Mouse (Mus musculus) spleen, adult 12 weeks (tissue): ENCODE results near the gene Mre11a.

ENCODE experiments used
- DNase-seq: peaks from one replicate; pipeline ENCODE4 v3.0.0; 2022; ENCODE audit warnings: low spot score

The Mre11a gene

GRCm38 (mm10) chr9:14824840-14825239 lies 40.4 kb downstream of the Mre11a start:
- no peak for DNase-seq

DNA sequence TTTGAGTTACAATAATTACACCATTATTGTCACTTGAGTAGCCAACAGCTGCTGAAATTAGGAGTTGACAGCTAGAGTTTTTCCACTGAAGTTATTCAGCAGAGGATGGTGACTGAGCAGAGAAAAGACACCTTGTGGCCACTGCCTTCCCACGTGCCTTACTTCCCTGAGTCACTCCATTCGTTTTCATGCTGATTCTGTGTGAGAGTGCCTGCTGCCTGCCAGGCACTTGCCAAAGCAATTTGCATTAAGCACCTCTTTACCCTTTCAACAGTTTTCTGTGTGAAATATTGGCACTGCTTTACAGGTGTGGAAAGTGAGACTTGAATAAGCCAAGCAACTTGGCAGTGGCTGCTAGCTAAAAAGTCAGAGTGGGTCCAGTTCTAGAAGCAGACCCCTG lies 43.4 kb downstream of the Mre11a start:
- no peak for DNase-seq

GRCm38 (mm10) chr9:14832046-14832445 lies 47.6 kb downstream of the Mre11a start:
- DNase-seq, result no peak

- DNase-seq, result no peak
Observed at GRCm38 (mm10) chr9:14835335-14836075, 51.1 kb downstream of the Mre11a start.

DNA sequence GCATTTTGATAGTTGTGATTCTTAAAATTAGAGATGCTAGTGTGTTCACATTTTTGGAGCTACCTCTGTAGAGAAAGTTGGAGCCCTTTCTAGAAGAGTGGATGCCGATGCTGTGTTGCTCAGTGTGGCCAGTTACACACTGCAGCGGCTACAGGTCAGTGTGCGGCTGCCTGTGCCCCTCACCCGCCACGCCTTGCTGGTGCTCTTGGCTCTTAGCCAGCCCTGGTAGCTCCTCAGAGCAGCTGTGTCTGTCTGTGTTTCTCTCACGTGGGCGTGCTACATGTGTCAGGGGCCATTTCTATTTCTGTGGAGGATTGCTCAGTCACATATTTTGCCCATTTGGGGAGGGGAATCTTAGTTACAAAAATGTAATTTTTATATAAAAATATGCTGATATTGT lies 55.1 kb downstream of the Mre11a start:
- DNase-seq, result no peak

DNA sequence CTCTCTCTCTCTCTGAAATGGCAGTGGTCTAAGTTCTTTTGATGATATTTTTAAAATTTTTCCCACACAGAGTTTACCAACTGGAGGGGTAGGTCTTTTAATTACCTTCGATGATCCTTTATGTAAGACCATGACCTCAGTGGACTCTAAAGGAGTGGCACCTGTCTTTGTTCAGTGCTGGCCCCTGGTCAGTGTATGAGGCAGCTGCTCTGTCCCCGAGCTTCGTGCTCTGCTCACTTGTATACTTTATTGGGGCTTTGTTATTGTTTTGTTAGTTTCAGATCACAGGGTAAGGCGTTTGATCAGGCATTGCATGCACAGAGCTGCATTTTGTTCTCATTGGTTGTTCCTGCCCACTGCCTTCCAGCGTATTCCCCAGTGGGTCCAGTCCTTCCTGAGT lies 55.5 kb downstream of the Mre11a start:
- DNase-seq, result no peak

DNA sequence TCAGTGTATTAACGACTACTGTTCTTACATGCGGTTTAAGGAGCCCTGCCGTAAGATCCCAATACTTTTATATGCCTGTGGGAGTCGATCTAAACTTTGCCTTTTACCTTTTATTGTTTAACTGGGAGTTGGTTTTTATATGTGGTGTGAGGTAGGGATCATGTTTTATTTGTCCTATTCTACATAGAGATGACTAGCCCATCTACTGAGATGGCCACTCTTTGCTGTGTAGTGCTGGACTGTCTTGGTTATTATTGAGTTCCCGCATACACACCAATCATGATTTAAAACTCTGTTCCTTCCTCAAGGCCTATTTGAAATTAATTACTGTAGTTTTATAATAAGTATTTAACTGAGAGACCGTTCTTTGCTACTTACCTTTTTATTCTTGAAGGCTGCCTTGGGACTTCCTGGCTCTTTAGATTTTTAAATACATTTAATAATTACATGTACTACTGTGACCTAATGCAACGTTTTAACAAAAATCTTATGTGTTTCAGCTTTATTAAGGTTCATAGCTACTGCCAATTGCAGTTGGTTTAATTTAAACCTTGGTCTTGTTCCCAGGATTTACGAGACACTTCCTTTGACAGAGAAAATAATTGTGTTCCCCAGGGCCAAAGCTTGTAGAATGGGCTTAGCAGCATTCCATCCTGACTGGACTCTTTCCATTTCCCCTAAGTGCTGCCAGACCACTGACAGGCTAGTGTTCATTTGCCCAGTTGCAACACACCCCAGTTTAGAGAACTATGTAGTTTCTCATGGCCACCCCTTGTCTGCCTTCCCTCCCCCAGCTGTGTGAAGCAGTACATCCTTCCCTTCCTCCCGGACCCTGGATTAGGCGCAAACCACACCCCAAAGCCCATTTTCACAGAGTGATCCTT lies 57.7 kb downstream of the Mre11a start:
- no peak for DNase-seq

GRCm38 (mm10) chr9:14843311-14843857 lies 58.9 kb downstream of the Mre11a start:
- DNase-seq, result no peak

DNA sequence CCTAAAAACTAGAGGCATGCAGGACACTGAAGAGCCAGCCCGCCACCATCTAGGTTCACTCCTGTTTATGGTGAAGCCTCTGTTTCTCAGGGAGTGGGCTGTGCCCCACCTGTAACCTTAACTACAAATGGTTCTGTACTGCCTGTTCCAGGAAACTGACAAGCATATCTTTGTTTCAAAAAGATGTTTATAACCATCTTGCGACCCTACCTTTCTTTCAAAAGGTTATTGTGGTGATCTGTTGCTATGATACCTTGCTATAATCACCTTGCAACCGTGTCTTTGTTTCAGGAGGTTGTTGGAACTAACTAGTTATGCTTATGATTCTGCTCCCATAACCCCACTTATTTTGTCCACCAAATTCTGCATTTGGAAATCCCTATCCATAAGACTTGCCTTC lies 59.4 kb downstream of the Mre11a start:
- DNase-seq, result no peak

GRCm38 (mm10) chr9:14846428-14846827 lies 62.0 kb downstream of the Mre11a start:
- no peak for DNase-seq

GRCm38 (mm10) chr9:14848267-14848935 lies 63.9 kb downstream of the Mre11a start:
- DNase-seq, result no peak

DNA sequence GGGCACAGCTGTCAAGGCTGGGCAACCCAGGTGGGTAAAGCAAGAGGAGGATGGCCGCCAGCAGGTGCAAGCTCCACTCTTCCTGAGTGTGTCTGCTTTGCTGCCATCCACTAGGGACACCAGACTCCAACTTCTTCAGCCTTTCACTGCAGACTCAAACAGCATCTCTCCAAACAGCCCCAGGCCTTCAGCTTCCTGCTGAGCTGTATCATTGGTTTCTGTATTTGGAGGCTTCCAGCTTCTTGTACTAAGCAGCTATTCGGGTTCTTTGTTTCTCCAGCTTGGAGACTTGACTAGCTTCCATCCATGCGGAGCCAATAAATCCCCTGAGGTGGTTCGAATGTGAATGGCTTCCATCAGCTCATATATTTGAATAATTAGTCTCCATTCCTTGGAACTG lies 70.1 kb downstream of the Mre11a start:
- DNase-seq, result no peak

- no peak for DNase-seq
Observed at GRCm38 (mm10) chr9:14856922-14857654, 72.6 kb downstream of the Mre11a start.

GRCm38 (mm10) chr9:14858170-14858706 lies 73.8 kb downstream of the Mre11a start:
- no peak for DNase-seq

DNA sequence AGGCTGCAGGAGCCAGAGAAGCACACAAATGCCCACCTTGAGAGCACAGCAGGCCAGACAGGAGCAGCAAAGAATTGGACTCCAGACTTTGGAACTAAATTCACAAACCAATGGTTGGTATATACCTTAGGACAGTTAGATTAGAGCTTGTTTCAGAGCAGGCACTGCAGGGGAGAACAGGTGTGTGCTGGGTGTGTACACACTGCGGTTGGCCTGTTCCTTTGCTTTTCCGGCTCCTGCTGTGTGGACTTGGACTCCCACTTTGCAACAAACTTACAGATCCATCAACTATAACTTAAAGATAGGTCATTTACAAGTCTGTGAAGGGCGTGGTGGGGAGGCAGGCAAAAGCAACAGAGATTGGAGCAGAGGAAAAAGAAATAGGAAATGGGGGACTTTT lies 74.3 kb downstream of the Mre11a start:
- no peak for DNase-seq

DNA sequence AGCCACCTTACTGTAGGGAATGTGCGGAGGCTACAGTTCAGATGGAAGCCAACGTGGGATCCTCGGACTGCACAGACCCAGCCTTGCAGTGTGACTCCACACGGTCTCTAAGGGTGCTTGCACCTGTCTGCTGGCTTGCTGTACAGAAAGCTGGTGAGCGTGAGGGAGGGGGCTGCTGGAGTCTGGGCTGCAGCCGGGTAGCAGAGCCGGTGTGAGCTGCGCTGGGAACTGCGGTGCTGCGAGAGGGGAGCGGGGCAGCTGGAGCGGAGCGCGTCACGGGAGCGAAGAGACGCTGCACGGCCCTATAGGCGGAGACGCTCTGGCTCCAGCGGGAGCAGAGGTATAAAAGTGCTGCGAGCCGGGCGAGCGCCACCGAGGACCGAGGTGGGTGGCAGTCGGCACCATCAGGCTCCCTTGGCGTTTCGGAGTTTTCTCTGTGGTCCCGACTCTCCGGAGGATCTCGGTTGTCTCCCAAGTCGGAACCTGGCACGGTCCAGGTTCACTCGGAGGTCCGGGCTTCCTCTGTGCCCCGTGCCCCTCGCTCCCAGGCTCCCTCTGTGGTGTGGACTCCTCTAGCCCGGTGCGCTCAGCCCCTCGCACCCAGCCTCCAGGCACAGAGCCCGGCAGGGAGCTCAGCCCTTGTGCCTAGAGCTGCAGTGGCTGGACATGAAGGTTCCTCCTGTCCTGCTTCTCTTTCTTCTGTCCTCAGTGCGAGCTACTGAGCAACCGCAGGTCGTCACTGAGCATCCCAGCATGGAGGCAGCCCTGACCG lies 75.6 kb downstream of the Mre11a start, which contains the start of gene Gpr83:
Gene Gpr83 (plus strand): TSS at position 343 of the 772 bp plus-strand sequence.
- DNase-seq, result no peak

DNA sequence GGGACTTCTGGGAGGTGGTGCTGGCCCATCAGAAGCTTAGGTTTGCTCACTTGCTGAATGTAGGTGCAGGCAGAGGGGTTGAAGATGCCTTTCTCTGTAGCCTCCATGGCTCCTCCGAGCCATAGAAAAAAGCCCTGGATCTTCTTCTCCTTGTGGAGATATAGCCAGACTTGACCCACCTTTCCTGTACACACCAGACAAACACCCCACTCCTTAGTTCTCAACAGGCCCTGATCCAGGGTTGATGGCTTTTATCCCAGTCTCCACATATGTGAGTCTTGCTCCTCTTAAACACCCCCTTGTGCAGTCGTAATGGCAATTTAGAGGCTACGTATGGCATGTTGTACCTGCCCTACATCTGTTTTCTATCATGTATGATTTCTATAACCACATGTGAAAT lies 78.7 kb downstream of the Mre11a start:
- DNase-seq, result no peak

DNA sequence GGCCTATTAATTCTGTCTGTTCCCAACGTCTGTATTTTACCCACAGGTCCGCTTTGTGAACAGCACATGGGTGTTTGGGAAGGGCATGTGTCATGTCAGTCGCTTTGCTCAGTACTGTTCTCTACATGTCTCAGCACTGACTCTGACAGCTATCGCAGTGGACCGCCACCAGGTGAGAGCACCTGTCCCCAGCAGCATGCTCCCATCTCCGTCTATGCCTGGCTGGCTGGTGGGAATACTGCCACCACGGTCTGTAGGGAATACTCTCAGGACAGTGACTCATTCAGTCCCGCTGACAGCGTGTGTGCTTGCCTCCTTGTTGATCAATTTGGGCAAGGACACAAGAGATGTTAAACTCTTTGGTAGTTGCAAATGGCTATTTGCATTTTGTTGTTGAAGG lies 80.3 kb downstream of the Mre11a start:
- DNase-seq, result no peak

GRCm38 (mm10) chr9:14866957-14867356 lies 82.5 kb downstream of the Mre11a start:
- peak; percentile 30 for DNase-seq

DNA sequence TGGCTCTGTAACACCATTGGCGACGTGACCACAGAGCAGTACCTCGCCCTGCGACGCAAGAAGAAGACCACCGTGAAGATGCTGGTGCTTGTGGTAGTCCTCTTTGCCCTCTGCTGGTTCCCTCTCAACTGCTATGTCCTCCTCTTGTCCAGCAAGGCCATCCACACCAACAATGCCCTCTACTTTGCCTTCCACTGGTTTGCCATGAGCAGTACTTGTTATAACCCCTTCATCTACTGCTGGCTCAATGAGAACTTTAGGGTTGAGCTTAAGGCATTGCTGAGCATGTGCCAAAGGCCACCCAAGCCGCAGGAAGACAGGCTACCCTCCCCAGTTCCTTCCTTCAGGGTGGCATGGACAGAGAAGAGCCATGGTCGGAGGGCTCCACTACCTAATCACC lies 83.9 kb downstream of the Mre11a start:
- no peak for DNase-seq

DNA sequence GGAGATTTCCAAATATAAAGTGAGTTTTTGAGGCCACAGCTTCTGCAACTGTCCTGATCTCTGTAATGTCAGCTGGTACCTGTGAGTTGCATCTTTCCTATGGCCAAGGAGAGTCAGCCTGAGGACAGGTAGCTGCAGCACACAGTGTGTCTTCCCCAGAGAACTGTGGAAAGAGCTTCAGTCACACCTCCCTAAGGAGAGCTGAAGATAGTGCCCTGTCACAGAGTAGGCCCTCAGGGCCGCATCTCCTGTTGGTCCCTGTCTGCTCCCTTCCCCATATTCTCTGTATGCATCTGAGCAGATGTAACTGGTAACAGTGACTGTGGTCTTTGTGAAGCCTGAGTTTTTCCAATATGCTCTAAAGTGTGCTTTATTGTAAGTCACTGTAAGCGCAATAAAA lies 85.9 kb downstream of the Mre11a start:
- no peak for DNase-seq
